Mouse (Mus musculus) E14TG2a.4 (cell line): ENCODE measurements around the gene Gfod2.

Source experiments
- CTCF ChIP-seq: conservative IDR thresholded peaks from 2 replicates; pipeline ENCODE4 v1.5.1; 2014; ENCODE audit warnings: low read length
- POU5F1 ChIP-seq: IDR thresholded peaks from 2 replicates; pipeline ENCODE4 v1.6.1; 2014; ENCODE audit warnings: low read length, borderline replicate concordance

- TF ChIP-seq CTCF (no peak), POU5F1 (no peak)
Measured at GRCm38 (mm10) chr8:105708675-105709074, 49.8 kb downstream of the Gfod2 start.
